Mouse (Mus musculus) thymus, postnatal 10 days (tissue): ENCODE results near the gene Gstt1.
"Not testable (repeated sequence)": the region's sequence is repeated elsewhere in the genome, so short reads cannot be mapped to it uniquely, and the experiment has no call there.

Experiments
- DNase-seq, 2 experiments: peaks; one replicate each; pipeline ENCODE4 v3.0.0; 2021; ENCODE audit warnings: low spot score in 2 of 2

Gstt1 gene

GRCm38 (mm10) chr10:75798176-75798696 is at the start of gene Gstt1:
Gene Gstt1 (minus strand): TSS chr10:75798584.
- no peak for DNase-seq

- no peak for DNase-seq
Measured at GRCm38 (mm10) chr10:75845306-75845930, 47.0 kb upstream of the Gstt1 start.

GRCm38 (mm10) chr10:75844800-75845199 is 46.4 kb upstream of the Gstt1 start:
- DNase-seq: no peak

GRCm38 (mm10) chr10:75843898-75844297 is 45.5 kb upstream of the Gstt1 start:
- DNase-seq: not testable (repeated sequence)

GRCm38 (mm10) chr10:75839092-75839491 is 40.7 kb upstream of the Gstt1 start:
- no peak for DNase-seq

- DNase-seq: peak; percentile 86
Measured at GRCm38 (mm10) chr10:75837248-75837759, 38.9 kb upstream of the Gstt1 start, which contains the start of gene Gstt2. Gene Gstt2 (minus strand): TSS chr10:75837424.

- peak; percentile 77 to 84 for DNase-seq
Measured at GRCm38 (mm10) chr10:75835761-75836531, 37.6 kb upstream of the Gstt1 start.

- peak; percentile 60 to 61 for DNase-seq
Measured at GRCm38 (mm10) chr10:75835307-75835706, 36.9 kb upstream of the Gstt1 start.

GRCm38 (mm10) chr10:75834721-75835120 is 36.3 kb upstream of the Gstt1 start:
- no peak for DNase-seq

GRCm38 (mm10) chr10:75834250-75834649 is 35.9 kb upstream of the Gstt1 start:
- peak; percentile 67 to 75 for DNase-seq

- DNase-seq: peak in 1 of 2 experiments; percentile 33
Measured at GRCm38 (mm10) chr10:75833456-75834080, 35.2 kb upstream of the Gstt1 start.

- peak; percentile 51 to 74 for DNase-seq
Measured at GRCm38 (mm10) chr10:75832272-75832895, 34.0 kb upstream of the Gstt1 start.

GRCm38 (mm10) chr10:75830275-75830670 is 31.9 kb upstream of the Gstt1 start:
- no peak for DNase-seq

GRCm38 (mm10) chr10:75829529-75830274 is 31.3 kb upstream of the Gstt1 start:
- no peak for DNase-seq

- DNase-seq: no peak
Measured at GRCm38 (mm10) chr10:75828500-75828931, 30.1 kb upstream of the Gstt1 start.

- no peak for DNase-seq
Measured at GRCm38 (mm10) chr10:75827668-75828360, 29.4 kb upstream of the Gstt1 start.

GRCm38 (mm10) chr10:75824530-75824929 is 26.1 kb upstream of the Gstt1 start:
- no peak for DNase-seq

- no peak for DNase-seq
Measured at GRCm38 (mm10) chr10:75823782-75824181, 25.4 kb upstream of the Gstt1 start.

GRCm38 (mm10) chr10:75822443-75822842 is 24.1 kb upstream of the Gstt1 start, which contains the start of gene Gstt4:
Gene Gstt4 (minus strand): TSS chr10:75822543.
- DNase-seq: no peak

GRCm38 (mm10) chr10:75819882-75820281 is 21.5 kb upstream of the Gstt1 start:
- no peak for DNase-seq
